In the genomic region with DNA sequence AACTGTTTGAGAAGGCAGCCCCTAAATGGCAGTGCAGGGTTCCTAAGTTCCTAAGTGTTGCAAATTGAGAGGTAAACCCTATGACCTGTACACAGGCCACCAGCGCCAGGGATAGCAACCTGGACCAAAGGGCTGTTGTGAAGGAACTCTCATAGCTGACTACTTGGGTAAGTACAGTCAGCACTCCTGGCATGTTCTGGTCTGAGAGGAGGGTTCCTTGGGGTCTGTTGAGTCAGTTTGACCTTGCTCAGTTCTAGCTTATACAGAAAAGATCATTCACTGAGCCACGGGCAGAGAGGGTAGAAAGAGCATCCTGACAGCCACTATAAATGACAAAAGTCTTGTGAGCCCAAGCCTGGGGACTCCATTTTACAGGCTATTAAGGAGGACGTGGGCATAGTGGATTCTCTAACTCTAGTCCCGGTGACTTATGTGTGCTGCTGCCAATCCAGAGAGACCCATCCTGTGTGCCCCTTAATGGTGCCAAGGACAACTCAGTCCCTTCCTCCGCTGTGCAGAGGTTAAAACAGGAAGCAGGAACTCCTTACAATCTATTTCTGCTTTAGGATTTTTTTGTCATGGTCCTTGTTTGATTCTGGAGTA, we compare ENCODE assay signal across 14 mouse cellular contexts.
A peak's percentile ranks its signal among the peaks of the same experiment; 100 is the strongest.
DNase-seq lines count a peak whose midpoint lies in the region; ATAC-seq and TF ChIP-seq lines count a peak whose summit lies in the region.
"Had no signal": no experiment of that assay in that cellular context is flagged by ENCODE, and none has a peak within 500 bp of the region (broad histone marks: within the 10 kb centered on the region; RNA-seq: fewer than 3 reads in every experiment).

No protein-coding gene starts in this region.

- TF ChIP-seq CTCF in left cerebral cortex, adult 2 months (IDR thresholded peaks at IDR 0.05): no peak

- no peak for ATAC-seq in forebrain, embryonic 14.5 days
- ATAC-seq in midbrain, embryonic 11.5 days (ENCODE audit: low FRiP score): no peak
- no peak for ATAC-seq in kidney, embryonic 15.5 days (replicated peaks; ENCODE audit: low FRiP score)
- no peak for ATAC-seq in activated CD4-positive, CD25-positive, alpha-beta regulatory T cell, adult 4 months

- WGBS in forebrain, embryonic 14.5 days: 13% methylated on average over 5 of the region's 5 CpGs
- 15% methylated on average over 5 of the region's 5 CpGs for WGBS in midbrain, embryonic 11.5 days
- 11% methylated on average over 5 of the region's 5 CpGs for WGBS in kidney, embryonic 15.5 days

- H3K9ac ChIP-seq in forebrain, embryonic 14.5 days (ENCODE audit: low read length): peak overlapping the region; percentile 100; the same call in 1 of the 2 replicates
- H3K9ac ChIP-seq in midbrain, embryonic 11.5 days (ENCODE audit: low read length): no peak overlapping the region
- H3K9ac ChIP-seq in kidney, embryonic 15.5 days: no peak overlapping the region
- H3K9ac ChIP-seq: lung, embryonic 14.5 days had no signal

- intact Hi-C loops in left cerebral cortex, adult 2 months (cut with DNase I): loop anchor here (10.0 kb wide), 1 partner anchor 1452 kb away; no protein-coding TSS in a partner anchor

- no peak for DNase-seq in left cerebral cortex, adult 2 months (ENCODE audit: extremely low spot score in 1 of 2, low spot score in 2 of 2)
- DNase-seq in left cerebral cortex, adult 11 months (ENCODE audit: low spot score): no peak
- peak; percentile 41 for DNase-seq in forebrain, embryonic 14.5 days (ENCODE audit: low spot score)
- peak; percentile 89 for DNase-seq in midbrain, embryonic 11.5 days (ENCODE audit: low spot score, missing footprints)
- DNase-seq in retina, postnatal 1 day: peak; percentile 16
- no peak for DNase-seq in adrenal gland, adult 18-20 months (ENCODE audit: low spot score in 2 of 2)
- DNase-seq: gastrocnemius, postnatal 14 days; heart, postnatal 10 days; kidney, postnatal 25 days; lung, embryonic 14.5 days; right cerebral cortex, postnatal 25 days had no signal

- H3K9me3 ChIP-seq in forebrain, embryonic 14.5 days (replicated peaks; ENCODE audit: control insufficient read depth, low read length): no peaks in the 10 kb centered on the region
- H3K9me3 ChIP-seq in midbrain, embryonic 11.5 days (ENCODE audit: control insufficient read depth, low read length): no peaks in the 10 kb centered on the region
- H3K9me3 ChIP-seq in kidney, embryonic 15.5 days (replicated peaks): no peaks in the 10 kb centered on the region

- peak overlapping the region; percentile 86 for H3K4me2 ChIP-seq in forebrain, embryonic 14.5 days (ENCODE audit: low read length)
- H3K4me2 ChIP-seq in midbrain, embryonic 11.5 days: no peak overlapping the region
- H3K4me2 ChIP-seq in kidney, embryonic 15.5 days: no peak overlapping the region
- H3K4me2 ChIP-seq: lung, embryonic 14.5 days had no signal

- H3K27me3 ChIP-seq in forebrain, embryonic 14.5 days (replicated peaks; ENCODE audit: control insufficient read depth, insufficient read depth, low read length): no peaks in the 10 kb centered on the region
- H3K27me3 ChIP-seq in midbrain, embryonic 11.5 days (ENCODE audit: control insufficient read depth, insufficient read depth, low read length): peaks cover 48% of the 10 kb centered on the region
- H3K27me3 ChIP-seq in kidney, embryonic 15.5 days: peaks cover 81% of the 10 kb centered on the region

- H3K4me3 ChIP-seq in left cerebral cortex, adult 2 months: peak overlapping the region; percentile 37
- H3K4me3 ChIP-seq in forebrain, embryonic 14.5 days (ENCODE audit: low read depth, low read length): peak overlapping the region; percentile 78; the same call in 1 of the 2 replicates
- no peak overlapping the region for H3K4me3 ChIP-seq in midbrain, embryonic 11.5 days (ENCODE audit: low read depth, low read length)
- no peak overlapping the region for H3K4me3 ChIP-seq in kidney, embryonic 15.5 days (replicated peaks)

- peaks cover 4% of the 10 kb centered on the region for H3K4me1 ChIP-seq in forebrain, embryonic 14.5 days (ENCODE audit: control insufficient read depth, insufficient read depth, low read length)
- H3K4me1 ChIP-seq in midbrain, embryonic 11.5 days (ENCODE audit: control insufficient read depth, insufficient read depth, low read length): peaks cover 17% of the 10 kb centered on the region
- H3K4me1 ChIP-seq in kidney, embryonic 15.5 days: peaks cover 4% of the 10 kb centered on the region; the same call in 1 of the 2 replicates

- H3K36me3 ChIP-seq in forebrain, embryonic 14.5 days (ENCODE audit: control insufficient read depth, insufficient read depth, low read length): no peaks in the 10 kb centered on the region
- H3K36me3 ChIP-seq in midbrain, embryonic 11.5 days (ENCODE audit: control insufficient read depth, insufficient read depth, low read length): no peaks in the 10 kb centered on the region
- H3K36me3 ChIP-seq in kidney, embryonic 15.5 days: no peaks in the 10 kb centered on the region

- peak overlapping the region; percentile 79; the same call in 1 of the 2 replicates for H3K27ac ChIP-seq in left cerebral cortex, adult 2 months
- peak overlapping the region; percentile 22 for H3K27ac ChIP-seq in forebrain, embryonic 14.5 days (ENCODE audit: low read depth, low read length)
- H3K27ac ChIP-seq in midbrain, embryonic 11.5 days (ENCODE audit: low read depth, low read length): no peak overlapping the region
- no peak overlapping the region for H3K27ac ChIP-seq in kidney, embryonic 15.5 days
- H3K27ac ChIP-seq: stomach, postnatal 0 days had no signal

Comparison
In these comparisons a context has a peak if more than half of its experiments do, and no peak if none do; other contexts are left out.
1. DNase-seq: peak in forebrain, embryonic 14.5 days (single experiment), midbrain, embryonic 11.5 days (single experiment) and retina, postnatal 1 day (single experiment); none in left cerebral cortex, adult 2 months (0 of 2), left cerebral cortex, adult 11 months (single experiment) and adrenal gland, adult 18-20 months (0 of 2).
2. H3K27ac ChIP-seq: peak in left cerebral cortex, adult 2 months (single experiment) and forebrain, embryonic 14.5 days (single experiment); none in midbrain, embryonic 11.5 days (single experiment) and kidney, embryonic 15.5 days (single experiment).
3. H3K4me3 ChIP-seq: peak in left cerebral cortex, adult 2 months (single experiment) and forebrain, embryonic 14.5 days (single experiment); none in midbrain, embryonic 11.5 days (single experiment) and kidney, embryonic 15.5 days (single experiment).